Mouse (Mus musculus) stomach, embryonic 15.5 days (tissue): ENCODE results near the gene Pf4. TPM values are rescaled to one million over a fixed set of nuclear protein-coding genes. Genes with fewer than 3 reads are reported as not detected.
"Not testable (repeated sequence)": the region's sequence is repeated elsewhere in the genome, so short reads cannot be mapped to it uniquely, and the experiment has no call there.

Experiments
- ATAC-seq: fragments of 200-750 bp; cut with Nextera tagmentation; 2 replicates; pipeline ENCODE4 v1.8.0; 2017; ENCODE audit warnings: low read depth, moderate number of reproducible peaks, moderate TSS enrichment; ENCODE audit not compliant: insufficient read depth, low FRiP score
- H3K27ac ChIP-seq: fragments of 300-500 bp; sonication (generic); 2 replicates; pipeline ENCODE4 v1.5.1; 2015; ENCODE audit warnings: mild to moderate bottlenecking, inconsistent platforms
- H3K27me3 ChIP-seq: fragments of 300-500 bp; sonication (generic); replicated peaks from 2 replicates; pipeline ENCODE4 v1.6.1; 2015; ENCODE audit warnings: inconsistent platforms
- H3K36me3 ChIP-seq: fragments of 300-500 bp; sonication (generic); 2 replicates; pipeline ENCODE4 v1.6.1; 2015; ENCODE audit warnings: inconsistent platforms
- H3K4me1 ChIP-seq: fragments of 300-500 bp; sonication (generic); 2 replicates; pipeline ENCODE4 v1.6.1; 2015; ENCODE audit warnings: inconsistent platforms
- H3K4me2 ChIP-seq: fragments of 300-500 bp; sonication (generic); 2 replicates; pipeline ENCODE4 v1.6.1; 2015; ENCODE audit warnings: mild to moderate bottlenecking, inconsistent platforms
- H3K4me3 ChIP-seq: fragments of 300-500 bp; sonication (generic); replicated peaks from 2 replicates; pipeline ENCODE4 v1.5.1; 2015; ENCODE audit warnings: inconsistent platforms
- H3K9ac ChIP-seq: fragments of 300-500 bp; sonication (generic); 2 replicates; pipeline ENCODE4 v1.6.1; 2015; ENCODE audit warnings: inconsistent platforms
- H3K9me3 ChIP-seq: fragments of 300-500 bp; sonication (generic); 2 replicates; pipeline ENCODE4 v1.6.1; 2016; ENCODE audit warnings: inconsistent platforms
- WGBS: fragments of 180-500 bp; shearing (Covaris S2); methylation state at CpG from one replicate; pipeline ENCODE4 v1.1.7; 2015; 5-methylcytosine and 5-hydroxymethylcytosine counted together
- microRNA-seq: library from miRNA; unstranded; fragments of <30 nt; microRNA quantifications from one replicate; pipeline ENCODE4, GENCODE M21; 2016
- polyA plus RNA-seq: library from polyadenylated mRNA; unstranded; fragments of >200 nt; fragmentation: Nextera tagmentation; extraction: Ambion mirVana; gene quantifications from 2 replicates; pipeline ENCODE4 v1.2.1, GENCODE M21; 2015

Pf4 gene
- polyA plus RNA-seq, 1 experiment from 2014 or later: 90.1 TPM

- Histone ChIP-seq H3K36me3 (no peaks in the 10 kb centered on the region), H3K4me2 (no peak overlapping the region), H3K4me3 (no peak overlapping the region), H3K4me1 (peaks cover 7% of the 10 kb centered on the region; the same call in 1 of the 2 replicates), H3K9me3 (no peaks in the 10 kb centered on the region), H3K27me3 (no peaks in the 10 kb centered on the region), H3K9ac (no peak overlapping the region), H3K27ac (no peak overlapping the region)
- WGBS: 70% methylated on average over 11 of the region's 11 CpGs
- ATAC-seq: no peak
Measured at GRCm38 (mm10) chr5:90789306-90790073, 17.3 kb downstream of the Pf4 start.

GRCm38 (mm10) chr5:90790074-90790502 is 17.9 kb downstream of the Pf4 start:
- Histone ChIP-seq H3K36me3 (no peaks in the 10 kb centered on the region), H3K27me3 (no peaks in the 10 kb centered on the region), H3K4me3 (no peak overlapping the region), H3K9ac (no peak overlapping the region), H3K4me2 (no peak overlapping the region), H3K4me1 (peaks cover 7% of the 10 kb centered on the region; the same call in 1 of the 2 replicates), H3K9me3 (no peaks in the 10 kb centered on the region), H3K27ac (no peak overlapping the region)
- WGBS: 49% methylated on average over 8 of the region's 8 CpGs
- no peak for ATAC-seq

GRCm38 (mm10) chr5:90794195-90794625 is 22.0 kb downstream of the Pf4 start, which contains the start of gene Cxcl15:
TSS of gene Cxcl15 (plus strand) at chr5:90794534.
- WGBS: 33% methylated on average over 5 of the region's 5 CpGs
- Histone ChIP-seq H3K9me3 (no peaks in the 10 kb centered on the region), H3K27ac (no peak within 1 kb of the TSS), H3K4me3 (no peak within 1 kb of the TSS), H3K27me3 (no peaks in the 10 kb centered on the region), H3K4me2 (0 out of 2 replicates have a peak within 1 kb of the TSS, but pooled peaks have one; percentile 13), H3K36me3 (no peaks in the 10 kb centered on the region), H3K9ac (no peak within 1 kb of the TSS), H3K4me1 (no peaks in the 10 kb centered on the region)
- ATAC-seq: peak; percentile 80

GRCm38 (mm10) chr5:90795392-90795791 is 23.2 kb downstream of the Pf4 start:
- H3K4me2 ChIP-seq, H3K27me3 ChIP-seq, ATAC-seq, H3K9me3 ChIP-seq, H3K4me3 ChIP-seq, H3K4me1 ChIP-seq, H3K9ac ChIP-seq, H3K36me3 ChIP-seq, H3K27ac ChIP-seq: not testable (repeated sequence)
- whole genome bisulfite sequencing: 81% methylated on average over 2 of the region's 2 CpGs

- Histone ChIP-seq H3K4me1 (no peaks in the 10 kb centered on the region), H3K4me3 (no peak overlapping the region), H3K9me3 (no peaks in the 10 kb centered on the region), H3K27ac (no peak overlapping the region), H3K4me2 (no peak overlapping the region), H3K9ac (no peak overlapping the region), H3K27me3 (no peaks in the 10 kb centered on the region), H3K36me3 (no peaks in the 10 kb centered on the region)
- no peak for ATAC-seq
Measured at GRCm38 (mm10) chr5:90804574-90804973, 32.3 kb downstream of the Pf4 start.

GRCm38 (mm10) chr5:90806050-90806449 is 33.8 kb downstream of the Pf4 start:
- H3K27me3 ChIP-seq: no peaks in the 10 kb centered on the region
- no peak for ATAC-seq
- no peak overlapping the region for H3K27ac ChIP-seq
- H3K4me2 ChIP-seq: no peak overlapping the region
- no peaks in the 10 kb centered on the region for H3K9me3 ChIP-seq
- no peak overlapping the region for H3K9ac ChIP-seq
- H3K4me3 ChIP-seq: no peak overlapping the region
- no peaks in the 10 kb centered on the region for H3K4me1 ChIP-seq
- no peaks in the 10 kb centered on the region for H3K36me3 ChIP-seq

- Histone ChIP-seq H3K9ac (no peak overlapping the region), H3K4me1 (no peaks in the 10 kb centered on the region), H3K27me3 (no peaks in the 10 kb centered on the region), H3K27ac (no peak overlapping the region), H3K9me3 (no peaks in the 10 kb centered on the region), H3K4me2 (no peak overlapping the region), H3K36me3 (no peaks in the 10 kb centered on the region), H3K4me3 (no peak overlapping the region)
- 54% methylated on average over 3 of the region's 3 CpGs for WGBS
- ATAC-seq: no peak
Measured at GRCm38 (mm10) chr5:90807176-90807950, 35.1 kb downstream of the Pf4 start.

GRCm38 (mm10) chr5:90819756-90820155 is 47.5 kb downstream of the Pf4 start:
- Histone ChIP-seq H3K4me2 (no peak overlapping the region), H3K4me3 (no peak overlapping the region), H3K9me3 (no peaks in the 10 kb centered on the region), H3K36me3 (no peaks in the 10 kb centered on the region), H3K27me3 (no peaks in the 10 kb centered on the region), H3K9ac (no peak overlapping the region), H3K27ac (no peak overlapping the region), H3K4me1 (no peaks in the 10 kb centered on the region)
- no peak for ATAC-seq

Small RNAs within 50 kb of the gene (microRNA-seq; reads per million reads assigned to microRNA genes)
- not detected for gene Gm24322

Other genes with a start within 250 kb of the Pf4 start
- 0.09 and 0.12 TPM in 2 replicates for gene 5830473C10Rik, start 211.3 kb upstream of the Pf4 start, polyA plus RNA-seq
- 12.2 and 12.8 TPM in 2 replicates for gene Rassf6, start 131.8 kb upstream of the Pf4 start, polyA plus RNA-seq
- gene Cxcl5, start 13.1 kb upstream of the Pf4 start, polyA plus RNA-seq: 0.17 and 0.32 TPM in 2 replicates
- 3.8 and 4.8 TPM in 2 replicates for gene Ppbp, start 3.9 kb upstream of the Pf4 start, polyA plus RNA-seq
- gene Cxcl3, start 13.7 kb downstream of the Pf4 start, polyA plus RNA-seq: not detected in 2 replicates
- 1.6 and 1.7 TPM in 2 replicates for gene Cxcl15, start 22.1 kb downstream of the Pf4 start, polyA plus RNA-seq
- gene Cxcl1, start 118.8 kb downstream of the Pf4 start, polyA plus RNA-seq: 0.85 and 1.1 TPM in 2 replicates
- not detected in 2 replicates for gene Cxcl2, start 131.4 kb downstream of the Pf4 start, polyA plus RNA-seq
- 43.0 and 44.6 TPM in 2 replicates for gene Mthfd2l, start 158.7 kb downstream of the Pf4 start, polyA plus RNA-seq